Mouse (Mus musculus) erythroblast, embryonic 14.5 days (primary cell): Measurements from ENCODE around the gene Tubg2. TPM values are rescaled to one million over a fixed set of nuclear protein-coding genes. Genes with fewer than 3 reads are reported as not detected.

Experiments
- H3K27me3 ChIP-seq: 2 replicates; pipeline ENCODE4 v1.6.1; 2012; ENCODE audit warnings: inconsistent platforms; ENCODE audit not compliant: control insufficient read depth
- H3K36me3 ChIP-seq: 2 replicates; pipeline ENCODE4 v1.6.1; 2012; ENCODE audit warnings: mild to moderate bottlenecking, inconsistent platforms; ENCODE audit not compliant: control insufficient read depth
- H3K4me1 ChIP-seq: 2 replicates; pipeline ENCODE4 v1.6.1; 2012; ENCODE audit warnings: inconsistent platforms; ENCODE audit not compliant: control insufficient read depth
- H3K4me3 ChIP-seq: replicated peaks from 2 replicates; pipeline ENCODE3; 2012; ENCODE audit warnings: moderate library complexity, mild to moderate bottlenecking, inconsistent platforms
- H3K9me3 ChIP-seq: 2 replicates; pipeline ENCODE4 v1.6.1; 2012; ENCODE audit warnings: low read length, inconsistent platforms, mixed read lengths; ENCODE audit not compliant: control insufficient read depth
- GATA1 ChIP-seq: IDR thresholded peaks from 2 replicates; pipeline ENCODE4 v1.6.1; 2012; ENCODE audit warnings: low read length, inconsistent platforms, mixed read lengths
- TAL1 ChIP-seq: IDR thresholded peaks from 3 replicates; pipeline ENCODE4 v1.6.1; 2012; ENCODE audit warnings: low read length, inconsistent platforms, mixed read lengths
- polyA plus RNA-seq: library from polyadenylated mRNA; stranded (reverse); fragments of >175 nt; gene quantifications from 2 replicates; pipeline ENCODE4 v1.2.3, GENCODE M21; 2012

Gene Tubg2
- not detected in 2 replicates for polyA plus RNA-seq

DNA sequence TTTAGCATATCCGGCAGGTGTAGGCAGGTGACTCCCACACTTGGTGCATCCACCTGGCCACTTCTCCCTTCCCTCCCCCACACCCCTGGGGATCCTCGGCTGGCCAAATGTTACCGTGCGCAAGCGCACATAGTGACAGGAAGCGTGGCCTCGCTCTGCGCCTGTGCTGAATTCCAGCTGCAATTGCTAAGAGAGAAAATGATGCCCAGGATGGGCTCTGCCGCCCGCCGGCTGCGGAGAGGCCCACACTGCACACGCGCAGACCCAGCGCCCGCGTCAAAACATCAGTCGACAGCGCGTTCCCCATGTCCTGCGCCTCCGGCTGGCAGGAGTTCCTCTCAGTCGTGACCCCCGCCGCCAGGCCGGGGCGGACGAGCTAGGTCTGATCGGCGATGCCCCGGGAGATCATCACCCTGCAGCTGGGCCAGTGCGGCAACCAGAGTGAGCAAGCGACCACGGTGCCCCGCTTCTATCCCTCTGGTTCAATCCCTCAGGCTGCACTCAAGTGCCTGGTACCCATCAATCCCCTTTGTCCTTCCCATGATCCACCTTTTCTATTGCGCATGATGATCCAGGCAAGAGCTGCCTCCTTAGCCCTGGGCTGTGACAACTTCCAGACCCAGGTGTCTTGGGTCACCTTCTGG lies at the start of gene Tubg2:
TSS of gene Tubg2 (plus strand) at position 180 of the 644 bp plus-strand sequence.
- Histone ChIP-seq H3K36me3 (no peaks in the 10 kb centered on the region), H3K9me3 (no peaks in the 10 kb centered on the region), H3K4me3 (no peak within 1 kb of the TSS), H3K27me3 (peaks cover 57% of the 10 kb centered on the region), H3K4me1 (peaks cover 3% of the 10 kb centered on the region; the same call in 1 of the 2 replicates)
- TF ChIP-seq TAL1 (no peak), GATA1 (no peak)

DNA sequence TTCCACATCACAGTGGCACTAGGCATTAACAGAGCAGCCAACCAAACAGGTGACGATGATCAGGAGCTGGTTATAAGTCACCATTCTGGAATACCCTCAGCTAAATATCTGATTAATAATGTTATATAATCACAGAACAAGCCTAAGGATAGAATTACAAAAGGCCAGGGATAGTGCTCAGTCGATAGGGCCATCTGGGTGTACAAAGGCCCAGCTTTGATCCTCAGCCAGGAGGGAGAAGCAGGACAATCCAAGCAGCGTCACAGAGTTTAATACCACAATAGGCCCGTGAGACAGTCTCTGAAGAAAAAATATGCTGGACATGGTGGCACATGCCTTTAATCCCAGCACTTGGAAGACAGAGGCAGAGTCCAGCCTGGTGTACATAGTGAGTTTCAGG lies 46.4 kb upstream of the Tubg2 start:
- TF ChIP-seq TAL1, result no peak
- H3K9me3 ChIP-seq, result peaks cover 3% of the 10 kb centered on the region
- no peak overlapping the region for H3K4me3 ChIP-seq
- no peaks in the 10 kb centered on the region for H3K27me3 ChIP-seq
- H3K36me3 ChIP-seq, result peaks cover 68% of the 10 kb centered on the region
- peaks cover 7% of the 10 kb centered on the region for H3K4me1 ChIP-seq

DNA sequence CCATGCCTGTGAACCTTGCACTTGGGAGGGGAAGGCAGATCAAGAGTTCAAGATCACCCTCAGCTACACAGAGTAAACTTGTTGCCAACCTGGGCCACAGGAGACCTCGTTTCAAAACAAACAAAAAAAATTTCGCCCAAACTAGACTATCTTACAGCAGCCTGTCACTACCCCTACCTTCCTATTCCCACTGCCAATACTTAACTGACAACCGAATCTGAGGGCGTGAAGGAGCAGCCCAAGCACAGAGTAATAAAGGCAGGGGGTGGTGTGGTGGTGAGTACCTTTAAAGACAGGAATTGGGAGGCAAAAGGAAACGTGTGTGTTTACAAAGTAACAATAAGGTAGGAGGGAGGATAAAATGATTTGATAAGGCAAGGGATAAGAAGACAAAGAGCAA lies 45.0 kb upstream of the Tubg2 start:
- peaks cover 3% of the 10 kb centered on the region for H3K9me3 ChIP-seq
- H3K27me3 ChIP-seq, result no peaks in the 10 kb centered on the region
- H3K4me3 ChIP-seq, result no peak overlapping the region
- H3K36me3 ChIP-seq, result peaks cover 66% of the 10 kb centered on the region
- H3K4me1 ChIP-seq, result peaks cover 11% of the 10 kb centered on the region
- TF ChIP-seq GATA1 (no peak), TAL1 (no peak)

DNA sequence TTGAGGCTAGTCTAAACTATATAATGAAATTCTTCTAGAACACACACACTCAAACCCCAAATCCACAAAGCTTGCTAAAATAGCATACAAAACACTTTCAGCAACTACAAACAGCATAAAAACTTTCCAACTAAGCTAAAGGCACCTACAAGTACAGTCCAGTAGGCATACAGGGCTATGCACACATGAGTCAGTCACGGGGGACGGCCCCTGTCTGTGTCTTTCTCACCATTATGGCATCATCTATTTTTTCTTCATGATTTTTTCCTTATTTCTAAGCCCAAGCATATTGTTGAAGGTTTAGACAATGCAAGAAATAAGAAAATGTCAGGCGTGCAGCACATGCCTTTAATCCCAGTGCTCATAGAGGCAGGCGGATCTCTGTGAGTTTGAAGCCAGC lies 44.5 kb upstream of the Tubg2 start:
- no peak for TF ChIP-seq GATA1
- TF ChIP-seq TAL1, result no peak
- peaks cover 66% of the 10 kb centered on the region for H3K36me3 ChIP-seq
- H3K27me3 ChIP-seq, result no peaks in the 10 kb centered on the region
- H3K4me1 ChIP-seq, result peaks cover 13% of the 10 kb centered on the region
- H3K9me3 ChIP-seq, result peaks cover 3% of the 10 kb centered on the region
- no peak overlapping the region for H3K4me3 ChIP-seq

DNA sequence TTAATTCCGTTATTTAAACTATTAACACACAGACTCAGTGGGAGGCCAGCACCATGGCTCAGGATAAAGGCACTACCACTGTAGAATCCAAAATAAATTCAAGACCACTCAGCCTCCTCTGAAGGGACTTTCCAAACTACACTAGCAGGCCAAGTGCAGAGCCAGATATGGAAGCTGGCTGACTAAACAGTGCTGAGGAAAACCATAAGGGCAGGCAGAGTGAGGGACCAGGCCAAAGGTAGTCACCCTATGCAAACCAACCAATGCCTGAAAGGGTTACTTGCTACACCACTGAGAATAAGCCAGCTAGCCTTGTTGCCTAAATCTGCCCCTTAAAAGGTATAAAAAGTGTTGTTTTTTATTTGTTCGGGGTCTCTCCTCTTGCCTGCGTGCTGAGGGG lies 43.5 kb upstream of the Tubg2 start:
- no peaks in the 10 kb centered on the region for H3K27me3 ChIP-seq
- peaks cover 3% of the 10 kb centered on the region for H3K9me3 ChIP-seq
- TF ChIP-seq TAL1, result no peak
- TF ChIP-seq GATA1, result no peak
- peaks cover 67% of the 10 kb centered on the region for H3K36me3 ChIP-seq
- H3K4me3 ChIP-seq, result no peak overlapping the region
- H3K4me1 ChIP-seq, result peaks cover 17% of the 10 kb centered on the region

DNA sequence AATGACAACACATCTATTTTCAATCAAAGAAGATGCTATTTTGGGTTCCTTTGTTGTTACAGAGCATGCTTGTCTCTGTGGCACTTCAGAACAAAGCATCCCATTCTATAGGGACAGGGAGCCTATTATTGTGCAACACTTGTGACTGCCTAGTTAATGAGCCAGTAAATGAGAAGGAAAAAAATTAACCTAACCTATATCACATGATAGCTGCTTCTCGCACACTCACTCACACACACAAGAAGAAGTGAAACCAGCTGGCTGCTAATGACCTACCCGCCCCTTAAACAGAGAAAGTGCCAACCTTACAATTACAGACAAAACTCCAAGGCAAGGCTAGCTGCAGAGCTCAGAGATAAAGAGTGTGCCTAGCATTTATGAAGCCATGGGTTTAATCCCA lies 40.1 kb upstream of the Tubg2 start:
- H3K36me3 ChIP-seq, result peaks cover 59% of the 10 kb centered on the region
- no peaks in the 10 kb centered on the region for H3K27me3 ChIP-seq
- TF ChIP-seq TAL1 (no peak), GATA1 (no peak)
- peaks cover 39% of the 10 kb centered on the region for H3K4me1 ChIP-seq
- H3K4me3 ChIP-seq, result no peak overlapping the region
- peaks cover 3% of the 10 kb centered on the region for H3K9me3 ChIP-seq

DNA sequence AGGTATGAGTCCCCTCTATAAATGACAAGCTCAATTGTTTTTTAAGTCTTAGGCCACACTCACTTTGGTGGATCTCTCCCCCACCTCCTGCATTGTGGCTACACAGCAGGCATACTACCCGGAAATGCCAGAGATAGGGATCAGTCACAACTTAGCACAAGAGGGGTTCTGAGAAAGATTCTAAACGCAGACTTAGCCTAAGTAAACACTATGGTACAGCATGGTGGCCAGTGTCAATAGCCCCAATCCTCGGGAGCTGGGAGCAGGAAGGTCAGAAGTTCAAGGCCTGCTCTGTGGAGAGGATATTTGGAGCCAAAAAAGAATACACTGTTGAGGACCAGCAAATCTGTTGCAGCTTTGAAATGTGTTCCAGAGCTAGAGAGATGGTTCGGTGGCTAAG lies 37.6 kb upstream of the Tubg2 start:
- Histone ChIP-seq H3K36me3 (peaks cover 61% of the 10 kb centered on the region), H3K4me1 (peaks cover 54% of the 10 kb centered on the region)
- TF ChIP-seq GATA1, result no peak
- TF ChIP-seq TAL1, result no peak

DNA sequence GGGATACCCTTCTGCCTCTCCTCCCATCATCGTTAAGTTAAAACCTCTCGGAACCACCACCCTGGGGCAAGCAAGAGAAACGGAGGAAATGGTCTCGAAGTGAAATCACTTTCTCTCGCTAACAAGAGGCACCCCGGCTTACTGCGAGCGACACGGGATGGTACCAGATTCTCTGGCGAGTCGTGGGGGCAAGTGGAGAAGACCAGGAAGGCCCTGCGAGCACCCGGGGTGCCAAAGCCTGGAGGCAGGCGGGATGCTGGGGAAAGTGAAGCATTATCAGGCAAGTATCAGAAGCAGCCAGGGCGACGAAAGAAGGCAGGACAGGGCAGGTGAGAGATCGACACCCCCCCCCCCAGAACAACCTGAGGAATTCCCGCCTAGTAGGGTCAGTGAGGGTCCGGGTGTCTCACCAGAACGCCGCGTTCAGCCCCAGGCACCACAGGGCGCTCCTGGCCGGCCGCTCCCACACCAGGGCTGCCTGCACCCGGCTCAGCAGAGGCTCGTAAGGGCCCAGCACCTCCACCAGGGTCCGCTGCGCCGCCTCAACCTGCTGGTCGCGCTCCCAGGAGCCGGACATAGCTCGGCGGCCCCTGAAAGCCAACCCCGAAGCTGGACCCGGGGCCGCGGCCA lies 36.5 kb upstream of the Tubg2 start:
- Histone ChIP-seq H3K36me3 (peaks cover 64% of the 10 kb centered on the region), H3K4me1 (peaks cover 54% of the 10 kb centered on the region), H3K27me3 (no peaks in the 10 kb centered on the region), H3K4me3 (peak overlapping the region; percentile 88), H3K9me3 (no peaks in the 10 kb centered on the region)
- TF ChIP-seq GATA1, result no peak
- no peak for TF ChIP-seq TAL1

More for the DNA sequence above, 37.6 kb upstream of the Tubg2 start:
- H3K9me3 ChIP-seq, result peaks cover under 1% of the 10 kb centered on the region; the same call in 1 of the 2 replicates
- H3K4me3 ChIP-seq, result peak overlapping the region; percentile 88
- H3K27me3 ChIP-seq, result no peaks in the 10 kb centered on the region

DNA sequence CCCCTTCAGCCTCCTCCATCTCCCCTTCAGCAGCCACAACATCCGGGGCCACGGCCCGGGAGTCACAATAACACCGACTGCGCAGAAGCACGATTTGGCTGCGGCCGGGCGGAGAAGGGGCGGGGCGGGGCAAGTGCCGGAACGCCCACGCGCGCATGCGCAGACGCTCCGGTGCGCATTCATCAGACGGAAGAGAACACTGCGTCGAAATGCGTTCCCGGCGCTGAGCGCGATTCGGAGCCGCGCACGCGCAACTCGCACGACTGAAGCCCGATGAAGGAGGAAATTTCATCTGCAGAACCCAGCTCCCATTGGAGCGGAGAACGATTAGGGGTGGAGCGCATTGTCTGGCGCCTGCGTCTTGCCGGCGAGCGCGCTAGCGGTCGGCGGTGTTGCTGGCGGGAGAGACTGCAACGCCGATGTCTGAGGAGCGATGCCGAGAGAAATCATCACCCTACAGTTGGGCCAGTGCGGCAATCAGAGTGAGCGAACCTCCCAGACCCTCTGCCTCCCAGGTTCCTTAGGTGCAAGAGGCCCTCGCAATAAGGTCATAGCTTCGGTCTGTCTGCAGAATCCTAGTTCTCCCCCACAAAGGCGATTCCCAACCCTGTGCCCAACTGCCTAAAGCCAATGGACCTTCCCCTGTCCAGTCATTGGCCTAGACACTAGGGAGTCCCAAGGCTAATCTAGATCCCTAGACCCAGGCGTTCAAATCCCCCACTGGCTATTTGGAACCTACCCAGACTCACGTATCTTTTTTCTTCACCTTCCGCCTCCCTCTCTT lies 35.8 kb upstream of the Tubg2 start, which contains the start of the genes Retreg3 and Tubg1:
TSS of gene Retreg3 (minus strand) at position 133 of the 784 bp plus-strand sequence.
TSS of gene Tubg1 (plus strand) at position 178 of the 784 bp plus-strand sequence.
- H3K27me3 ChIP-seq, result no peaks in the 10 kb centered on the region
- peaks cover 66% of the 10 kb centered on the region for H3K36me3 ChIP-seq
- H3K4me3 ChIP-seq, result peak within 1 kb of the TSS; percentile 88
- H3K4me1 ChIP-seq, result peaks cover 54% of the 10 kb centered on the region
- no peaks in the 10 kb centered on the region for H3K9me3 ChIP-seq
- TF ChIP-seq GATA1 (no peak; the same call in 1 of the 2 replicates), TAL1 (no peak)
